Comparison of ENCODE assay signal across 24 mouse cellular contexts in the genomic region with DNA sequence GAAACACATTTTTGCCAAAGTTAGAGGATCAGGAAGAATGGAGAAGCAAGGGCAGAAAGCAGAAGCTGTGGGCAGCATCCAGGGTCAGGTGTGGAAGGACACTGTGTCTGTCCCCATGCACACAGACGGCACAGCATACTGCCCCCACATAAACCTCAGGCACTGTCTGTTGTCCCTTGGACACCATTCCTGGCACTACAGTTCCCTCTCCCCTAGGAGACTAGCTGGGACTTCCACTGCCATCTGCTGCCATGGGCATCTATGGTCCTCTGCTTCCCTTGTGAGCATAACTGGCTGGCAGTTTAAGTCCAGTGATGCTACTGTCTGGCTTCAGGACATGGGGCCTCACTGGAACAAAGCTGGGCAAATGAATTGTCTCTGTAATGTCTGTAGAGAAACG.
A peak's percentile ranks its signal among the peaks of the same experiment; 100 is the strongest.
DNase-seq lines count a peak whose midpoint lies in the region; TF ChIP-seq lines count a peak whose summit lies in the region.
"Had no signal": no experiment of that assay in that cellular context is flagged by ENCODE, and none has a peak within 500 bp of the region (broad histone marks: within the 10 kb centered on the region; RNA-seq: fewer than 3 reads in every experiment).

No protein-coding gene starts in this region.

- H3K27me3 ChIP-seq in cerebellum, adult 2 months (ENCODE audit: control insufficient read depth, insufficient read depth, low read length): no peaks in the 10 kb centered on the region
- H3K27me3 ChIP-seq: forebrain, embryonic 13.5 days; liver, embryonic 12.5 days; midbrain, embryonic 15.5 days had no signal

- peak; percentile 45; the same call in 1 of the 2 replicates for TF ChIP-seq CTCF in cerebellum, adult 2 months (IDR thresholded peaks at IDR 0.05; ENCODE audit: borderline replicate concordance, insufficient read depth, low read depth, low read length)

- WGBS in cerebellum, adult 2 months: 12% methylated on average over 2 of the region's 2 CpGs

- H3K4me1 ChIP-seq in cerebellum, adult 2 months (ENCODE audit: control insufficient read depth, insufficient read depth, low read length): no peaks in the 10 kb centered on the region
- H3K4me1 ChIP-seq: forebrain, embryonic 13.5 days; hindbrain, embryonic 10.5 days; liver, embryonic 12.5 days; midbrain, embryonic 15.5 days had no signal

- no peak for TF ChIP-seq POLR2A in cerebellum, adult 2 months (IDR thresholded peaks at IDR 0.05; ENCODE audit: borderline replicate concordance, insufficient read depth, low read length)

- H3K27ac ChIP-seq in cerebellum, adult 2 months (ENCODE audit: insufficient read depth, low read length): no peak overlapping the region
- H3K27ac ChIP-seq: forebrain, embryonic 13.5 days; hindbrain, embryonic 10.5 days; layer of hippocampus, adult 2 months; left cerebral cortex, adult 2 months; liver, embryonic 12.5 days; midbrain, embryonic 15.5 days; stomach, postnatal 0 days had no signal

- no peak overlapping the region for H3K4me3 ChIP-seq in cerebellum, adult 2 months (replicated peaks; ENCODE audit: insufficient read depth, low read depth, low read length)
- H3K4me3 ChIP-seq: forebrain, embryonic 13.5 days; hindbrain, embryonic 10.5 days; layer of hippocampus, adult 2 months; left cerebral cortex, adult 2 months; liver, embryonic 12.5 days; midbrain, embryonic 15.5 days had no signal

- intact Hi-C loops in left cerebral cortex, postnatal 4 days (cut with DNase I): no loop called here
- intact Hi-C loops in left cerebral cortex, postnatal 14 days (cut with DNase I): no loop called here

- peak; percentile 56 for DNase-seq in left cerebral cortex, postnatal 4 days
- no peak for DNase-seq in left cerebral cortex, postnatal 14 days (ENCODE audit: low spot score in 2 of 2)
- peak; percentile 14 for DNase-seq in cerebellum, adult 11 months
- DNase-seq in cerebellum, adult 2 months: peak; percentile 55 to 84
- DNase-seq in cerebellum, postnatal 14 days: peak; percentile 66 to 84
- DNase-seq in spleen, postnatal 4 days (ENCODE audit: low spot score in 2 of 2): no peak
- no peak for DNase-seq in spleen, postnatal 14 days (ENCODE audit: low spot score in 2 of 2)
- DNase-seq: adrenal gland, postnatal 25 days; gastrocnemius, postnatal 10 days; heart, postnatal 14 days; kidney, adult 11 months; kidney, postnatal 36 days; liver, postnatal 0 days; lung, postnatal 4 days; right cerebral cortex, postnatal 14 days; thymus, adult 18-20 months; thymus, postnatal 25 days had no signal

Comparison
In these comparisons a context has a peak if more than half of its experiments do, and no peak if none do; other contexts are left out.
1. DNase-seq: peak in left cerebral cortex, postnatal 4 days (single experiment), cerebellum, adult 11 months (single experiment), cerebellum, adult 2 months (2 of 2) and cerebellum, postnatal 14 days (2 of 2); none in left cerebral cortex, postnatal 14 days (0 of 2), spleen, postnatal 4 days (0 of 2) and spleen, postnatal 14 days (0 of 2).